Mouse (Mus musculus): ENCODE measurements around the gene Abat. TPM values are rescaled to one million over a fixed set of nuclear protein-coding genes. Genes with fewer than 3 reads are reported as not detected.

Abat gene
- total RNA-seq (2023): 0.92 TPM

DNA sequence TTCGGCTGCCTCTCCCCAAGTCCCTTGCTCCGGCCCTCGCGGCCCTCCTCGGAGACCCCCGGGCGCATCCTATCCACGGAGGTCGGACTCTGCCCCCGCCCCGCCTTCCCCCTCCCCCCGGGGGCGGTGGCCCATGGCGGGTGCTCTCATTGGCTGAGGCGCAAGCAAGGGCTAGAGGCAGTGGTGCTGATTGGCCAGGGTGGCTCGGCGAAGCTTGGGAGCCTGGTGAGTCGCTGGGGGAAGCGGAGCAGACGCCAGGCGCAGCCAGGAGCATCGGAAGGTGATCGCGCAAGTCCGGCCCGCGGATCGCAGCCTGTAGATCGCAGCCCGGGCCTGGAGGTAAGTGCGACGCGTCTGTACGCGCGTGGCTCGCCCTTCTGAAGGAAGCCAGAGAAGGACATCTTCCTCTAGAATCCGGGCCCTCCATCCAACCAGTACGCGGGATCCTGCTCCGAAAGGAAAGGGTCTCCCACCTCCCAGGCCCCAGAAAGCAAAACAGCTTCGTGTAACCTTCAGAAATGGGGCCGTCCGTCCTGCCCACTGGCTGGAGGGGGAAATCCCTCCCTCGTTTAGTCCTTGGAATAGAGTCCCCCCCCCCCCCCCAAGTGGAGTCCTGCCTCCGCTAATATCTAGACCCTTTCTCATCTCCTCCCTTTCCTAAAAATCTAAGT lies at the start of gene Abat:
Gene Abat, plus strand, starts transcription at position 194 of the 671 bp plus-strand sequence.

DNA sequence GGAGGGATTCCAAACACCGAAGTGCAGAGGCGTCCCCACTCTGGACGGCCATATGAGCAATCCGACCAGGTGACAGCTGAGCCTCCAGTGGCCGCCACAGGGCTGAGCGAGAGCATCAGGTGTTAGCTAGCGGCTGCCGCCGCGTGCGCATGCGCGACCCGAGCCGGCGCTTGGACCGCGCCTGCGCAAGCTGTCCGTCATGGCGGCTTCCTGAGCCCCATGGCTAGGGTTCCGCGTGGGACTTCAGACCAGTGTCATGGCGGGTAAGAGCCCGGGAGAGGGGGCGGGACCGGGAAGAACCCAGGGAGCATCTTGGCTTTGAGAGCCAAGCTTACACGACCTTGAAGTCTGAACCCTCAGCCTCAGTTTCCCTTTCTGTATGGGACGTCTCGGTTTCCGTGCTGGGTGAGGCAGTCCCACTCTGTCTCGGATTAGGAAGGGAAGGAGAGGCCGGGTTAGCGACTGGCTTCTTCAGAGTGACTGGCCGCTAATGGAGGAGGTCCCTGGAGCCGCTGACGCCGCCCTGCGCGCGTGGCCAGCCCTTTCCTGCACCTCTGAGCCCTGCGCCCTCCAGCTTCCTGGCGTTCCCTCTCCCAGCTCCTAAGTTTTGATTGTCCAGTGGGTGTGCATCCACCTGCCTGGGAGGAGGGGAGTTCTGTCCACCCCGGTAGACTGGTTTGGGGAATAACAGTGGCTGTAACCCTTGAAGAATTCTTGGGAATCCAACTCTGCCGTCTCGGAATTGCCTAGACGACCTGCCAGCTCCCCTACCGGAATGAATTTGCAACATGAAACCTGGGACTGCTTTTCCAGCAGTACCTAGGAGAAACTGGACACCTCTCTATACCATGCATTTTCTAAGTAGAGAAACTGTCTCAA lies 42.4 kb upstream of the Abat start, which contains the start of gene Mettl22:
Gene Mettl22, plus strand, starts transcription at position 186 of the 879 bp plus-strand sequence.

DNA sequence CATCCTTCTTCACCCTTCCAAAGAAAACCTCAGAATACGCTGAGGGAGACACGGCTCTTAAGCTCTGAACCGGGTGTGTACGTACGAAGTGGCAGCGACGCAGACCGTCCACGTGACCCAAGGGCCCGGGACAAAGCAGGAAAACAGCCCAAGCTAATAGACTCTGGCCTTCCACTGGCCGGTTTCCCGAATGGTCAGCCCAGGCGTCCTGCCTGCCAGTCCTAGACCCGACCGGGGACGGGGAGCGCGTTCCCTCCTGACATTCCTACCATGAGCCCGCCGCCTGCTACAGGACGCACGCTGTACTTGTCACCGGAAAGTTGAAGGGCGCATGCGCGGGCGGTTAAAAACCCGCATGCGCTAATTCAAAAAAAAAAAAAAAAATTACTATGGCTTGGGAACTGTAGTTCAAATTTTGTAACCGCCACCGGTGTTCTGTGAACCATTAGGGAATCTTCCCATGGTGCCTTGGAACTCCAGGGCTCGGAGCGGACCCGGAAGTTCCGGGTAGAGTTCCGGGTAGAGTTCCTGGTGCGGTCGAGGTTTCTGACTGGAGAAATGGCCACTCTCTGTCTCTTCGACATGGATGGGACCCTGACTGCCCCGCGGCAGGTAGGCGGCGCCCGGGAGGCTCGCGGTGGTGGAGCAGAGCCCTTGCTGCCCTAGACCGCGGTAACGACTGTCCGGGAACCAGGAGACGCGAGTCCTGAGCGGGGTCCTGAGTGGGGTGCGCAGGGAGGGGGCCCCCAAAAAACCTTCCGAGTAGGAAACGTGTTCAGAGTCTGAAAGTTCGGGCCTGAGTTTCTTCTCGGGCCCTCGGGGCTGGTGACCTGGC lies 124.2 kb downstream of the Abat start, which contains the start of the genes Pmm2 and Tmem186:
Gene Pmm2, plus strand, starts transcription at position 458 of the 835 bp plus-strand sequence.
Gene Tmem186, minus strand, starts transcription at position 496 of the 835 bp plus-strand sequence.

Other genes starting within 250 kb of the Abat start
- gene Tmem114, start 88.3 kb upstream of the Abat start, total RNA-seq (2023): not detected
- 27.2 TPM for gene Mettl22, start 42.6 kb upstream of the Abat start, total RNA-seq (2023)
- gene Pmm2, start 124.2 kb downstream of the Abat start, total RNA-seq (2023): 105 TPM
- 12.3 TPM for gene Tmem186, start 124.3 kb downstream of the Abat start, total RNA-seq (2023)
- gene Carhsp1, start 158.7 kb downstream of the Abat start, total RNA-seq (2023): 14.3 TPM
- 1.0 TPM for gene Gm5767, start 167.3 kb downstream of the Abat start, total RNA-seq (2023)

Data from CD4-positive naive resting alpha-beta T cell, adult 57 days (primary cell).